Mouse (Mus musculus) telencephalon, adult 2 months (tissue): ENCODE measurements around the gene Pck2.
A peak's percentile ranks its signal among the peaks of the same experiment; 100 is the strongest.

Source experiments
- DNase-seq: peaks from one replicate; pipeline ENCODE4 v3.0.0-alpha.2; 2011; ENCODE audit warnings: low read depth, low spot score

Pck2 gene

GRCm38 (mm10) chr14:55527940-55528339 lies 12.1 kb upstream of the Pck2 start:
- no peak for DNase-seq

GRCm38 (mm10) chr14:55536116-55536745 lies 3.8 kb upstream of the Pck2 start:
- DNase-seq: no peak

- peak; percentile 78 for DNase-seq
Observed at GRCm38 (mm10) chr14:55540787-55541321, 788 bp downstream of the Pck2 start.

GRCm38 (mm10) chr14:55542268-55542667 lies 2.2 kb downstream of the Pck2 start:
- no peak for DNase-seq

GRCm38 (mm10) chr14:55544334-55544733 lies 4.3 kb downstream of the Pck2 start:
- DNase-seq: no peak

- no peak for DNase-seq
Observed at GRCm38 (mm10) chr14:55550191-55550590, 10.1 kb downstream of the Pck2 start.

- no peak for DNase-seq
Observed at GRCm38 (mm10) chr14:55551347-55551746, 11.3 kb downstream of the Pck2 start.

GRCm38 (mm10) chr14:55551794-55552193 lies 11.7 kb downstream of the Pck2 start:
- DNase-seq: no peak

GRCm38 (mm10) chr14:55554635-55555034 lies 14.6 kb downstream of the Pck2 start:
- no peak for DNase-seq

- no peak for DNase-seq
Observed at GRCm38 (mm10) chr14:55555788-55556187, 15.7 kb downstream of the Pck2 start.

GRCm38 (mm10) chr14:55557003-55557402 lies 16.9 kb downstream of the Pck2 start:
- DNase-seq: no peak

GRCm38 (mm10) chr14:55557587-55557986 lies 17.5 kb downstream of the Pck2 start:
- DNase-seq: no peak

- no peak for DNase-seq
Observed at GRCm38 (mm10) chr14:55558740-55559448, 18.8 kb downstream of the Pck2 start.

- DNase-seq: peak; percentile 89
Observed at GRCm38 (mm10) chr14:55559799-55560201, 19.7 kb downstream of the Pck2 start, which contains the start of gene Dcaf11. TSS of gene Dcaf11 (plus strand) at chr14:55560006.

GRCm38 (mm10) chr14:55560202-55561073 lies 20.4 kb downstream of the Pck2 start, which contains the start of gene A730061H03Rik:
TSS of gene A730061H03Rik (minus strand) at chr14:55560406.
- peak; percentile 100 for DNase-seq

- no peak for DNase-seq
Observed at GRCm38 (mm10) chr14:55561860-55562259, 21.8 kb downstream of the Pck2 start.

GRCm38 (mm10) chr14:55563249-55563648 lies 23.2 kb downstream of the Pck2 start:
- no peak for DNase-seq

GRCm38 (mm10) chr14:55565748-55566147 lies 25.7 kb downstream of the Pck2 start:
- DNase-seq: no peak

- DNase-seq: no peak
Observed at GRCm38 (mm10) chr14:55567496-55567895, 27.4 kb downstream of the Pck2 start.

GRCm38 (mm10) chr14:55570588-55570987 lies 30.5 kb downstream of the Pck2 start:
- no peak for DNase-seq

GRCm38 (mm10) chr14:55571760-55572159 lies 31.7 kb downstream of the Pck2 start:
- DNase-seq: no peak

- no peak for DNase-seq
Observed at GRCm38 (mm10) chr14:55575302-55575701, 35.2 kb downstream of the Pck2 start, which contains the start of gene Fitm1. TSS of gene Fitm1 (plus strand) at chr14:55575617.
